Mouse (Mus musculus): ENCODE measurements around the gene Stx1b. TPM values are rescaled to one million over a fixed set of nuclear protein-coding genes. Genes with fewer than 3 reads are reported as not detected.

The Stx1b gene
- total and polyA plus RNA-seq, 3 experiments, result 0.08 to 0.31 TPM; not detected in 1

DNA sequence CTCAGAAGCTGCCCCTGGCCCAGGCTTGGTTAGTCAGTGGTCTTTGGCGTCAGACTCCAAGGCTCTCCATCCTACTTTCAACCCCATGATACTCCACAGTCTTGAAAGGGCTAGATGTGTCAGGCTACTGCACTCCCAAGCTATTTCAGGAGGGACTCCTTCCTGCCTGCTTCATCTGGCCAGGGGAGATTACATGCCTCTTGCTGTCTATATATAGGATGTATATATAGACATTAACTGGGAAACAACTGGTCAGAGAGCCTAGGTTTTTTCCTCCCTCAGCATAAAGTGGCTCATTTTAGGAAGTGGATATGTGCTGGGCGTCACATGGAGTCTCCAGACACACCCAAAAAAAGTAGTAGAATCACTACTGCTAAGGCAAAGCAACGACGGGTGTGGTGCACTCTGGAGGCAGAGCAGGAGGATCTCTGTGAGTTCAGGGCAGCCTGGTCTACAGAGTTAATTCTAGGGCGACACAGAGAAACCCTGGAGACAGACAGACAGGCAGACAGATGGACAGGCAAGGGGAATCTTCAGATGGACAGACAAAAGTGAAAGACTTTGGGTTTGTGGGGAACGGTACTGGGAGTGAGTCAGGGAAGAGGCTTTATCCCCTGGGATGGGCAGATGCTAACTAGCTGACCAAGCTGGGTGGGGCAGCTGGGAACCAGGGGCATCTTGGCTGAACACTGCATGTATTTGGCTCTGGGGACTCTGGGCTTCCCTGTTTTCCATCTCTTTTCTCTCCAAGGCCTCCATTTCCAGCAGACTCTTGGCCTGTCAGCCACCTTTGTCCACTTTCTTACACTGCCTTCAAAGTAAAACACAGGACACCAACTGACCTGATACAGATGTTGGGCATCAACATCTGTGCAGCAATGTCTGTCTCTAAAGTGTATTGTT lies 25.9 kb upstream of the Stx1b start:
- Histone ChIP-seq H3K4me1 (ENCODE audit: control insufficient read depth in 1 of 2, insufficient read depth in 2 of 2) (no peaks in the 10 kb centered on the region), H3K9me3 (replicated peaks; ENCODE audit: low read length) (no peaks in the 10 kb centered on the region), H3K4me2 (ENCODE audit: insufficient read depth, low read depth, poor library complexity, severe bottlenecking) (no peak overlapping the region), H3K27me3 (replicated peaks) (no peaks in the 10 kb centered on the region), H3K36me3 (replicated peaks in 1 of 2; ENCODE audit: control insufficient read depth in 1 of 2, insufficient read depth in 1 of 2, low read length in 1 of 2) (peaks cover 20 to 49% of the 10 kb centered on the region in 2 experiments), H3K27ac (ENCODE audit: insufficient read depth, low read depth) (no peak overlapping the region), H3K4me3 (replicated peaks in 1 of 3; ENCODE audit: low read depth in 2 of 3, low read length in 2 of 3, poor library complexity in 1 of 3) (no peak overlapping the region), H3K79me2 (replicated peaks; ENCODE audit: control insufficient read depth, extremely low read depth, insufficient read depth, poor library complexity, severe bottlenecking) (no peaks in the 10 kb centered on the region), H3K9ac (ENCODE audit: insufficient read depth, low read depth) (no peak overlapping the region)
- in situ Hi-C loops (cut with MboI; ENCODE audit: low pct_ligation_motif_present, low pct_unique_long_range_greater_than_20kb, low sequenced_read_pairs) (no loop called here), dilution Hi-C loops (cut with MboI; ENCODE audit: extremely low pct_ligation_motif_present, extremely low pct_unique_long_range_greater_than_20kb, low sequenced_read_pairs) (no loop called here)
- TF ChIP-seq MYC (IDR thresholded peaks at IDR 0.05; ENCODE audit: low read depth, low read length), result no peak
- DNase-seq (ENCODE audit: extremely low read depth), result no peak

- Histone ChIP-seq H3K4me1 (ENCODE audit: control insufficient read depth in 1 of 2, insufficient read depth in 2 of 2) (peaks cover 2 to 13% of the 10 kb centered on the region in 2 experiments; a peak in 3 of 4 replicates), H3K9me3 (replicated peaks; ENCODE audit: low read length) (no peaks in the 10 kb centered on the region), H3K4me2 (ENCODE audit: insufficient read depth, low read depth, poor library complexity, severe bottlenecking) (peak overlapping the region; percentile 41), H3K9ac (ENCODE audit: insufficient read depth, low read depth) (peak overlapping the region; percentile 74), H3K4me3 (replicated peaks in 1 of 3; ENCODE audit: low read depth in 2 of 3, low read length in 2 of 3, poor library complexity in 1 of 3) (peak overlapping the region; percentile 65 to 87 (median 77)), H3K27me3 (replicated peaks) (no peaks in the 10 kb centered on the region), H3K79me2 (replicated peaks; ENCODE audit: control insufficient read depth, extremely low read depth, insufficient read depth, poor library complexity, severe bottlenecking) (no peaks in the 10 kb centered on the region), H3K27ac (ENCODE audit: insufficient read depth, low read depth) (peak overlapping the region; percentile 40), H3K36me3 (replicated peaks in 1 of 2; ENCODE audit: control insufficient read depth in 1 of 2, insufficient read depth in 1 of 2, low read length in 1 of 2) (peaks cover 23 to 37% of the 10 kb centered on the region in 2 experiments)
- dilution Hi-C loops (cut with MboI; ENCODE audit: extremely low pct_ligation_motif_present, extremely low pct_unique_long_range_greater_than_20kb, low sequenced_read_pairs), result no loop called here
- peak; percentile 86 for DNase-seq (ENCODE audit: extremely low read depth)
- in situ Hi-C loops (cut with MboI; ENCODE audit: low pct_ligation_motif_present, low pct_unique_long_range_greater_than_20kb, low sequenced_read_pairs), result no loop called here
- no peak for TF ChIP-seq JUN (IDR thresholded peaks at IDR 0.05; ENCODE audit: insufficient read depth, low read depth, low read length)
- TF ChIP-seq TCF12 (IDR thresholded peaks at IDR 0.05; ENCODE audit: low read depth, low read length), result 0 out of 2 replicates have a peak, but pooled peaks have one; percentile 27
- TF ChIP-seq GABPA (IDR thresholded peaks at IDR 0.05; ENCODE audit: insufficient replicate concordance, low read depth, low read length), result peak; percentile 13; the same call in 1 of the 2 replicates
- TF ChIP-seq POLR2A (IDR thresholded peaks at IDR 0.05; ENCODE audit: low read depth, low read length), result peak; percentile 61
- TF ChIP-seq ETS1 (conservative IDR thresholded peaks at IDR 0.05; ENCODE audit: low read depth, low read length), result no peak
- TF ChIP-seq CTCF (conservative IDR thresholded peaks at IDR 0.05 in 1 of 2, IDR thresholded peaks at IDR 0.05 in 1 of 2; ENCODE audit: low read depth in 2 of 2, low read length in 2 of 2), result no peak
- TF ChIP-seq CHD2 (IDR thresholded peaks at IDR 0.05; ENCODE audit: low read length), result peak; percentile 37; the same call in 1 of the 2 replicates
- peak; percentile 59; the same call in 1 of the 2 replicates for TF ChIP-seq MAX (IDR thresholded peaks at IDR 0.05; ENCODE audit: low read length)
- no peak for TF ChIP-seq EP300 (IDR thresholded peaks at IDR 0.05; ENCODE audit: low read length)
- TF ChIP-seq ZKSCAN1 (IDR thresholded peaks at IDR 0.05; ENCODE audit: borderline replicate concordance, low read depth, low read length), result no peak
- peak; percentile 66; the same call in 1 of the 2 replicates for TF ChIP-seq MYC (IDR thresholded peaks at IDR 0.05; ENCODE audit: low read depth, low read length)
- no peak for TF ChIP-seq ZNF384 (IDR thresholded peaks at IDR 0.05; ENCODE audit: low read depth, low read length)
- no peak for TF ChIP-seq MAFK (IDR thresholded peaks at IDR 0.05; ENCODE audit: insufficient replicate concordance, low read length)
- no peak for TF ChIP-seq POLR2AphosphoS2 (IDR thresholded peaks at IDR 0.05; ENCODE audit: low read depth, low read length)
- TF ChIP-seq RCOR1 (conservative IDR thresholded peaks at IDR 0.05; ENCODE audit: low read depth, low read length), result no peak
- peak; percentile 46; the same call in 1 of the 2 replicates for TF ChIP-seq ELF1 (IDR thresholded peaks at IDR 0.05; ENCODE audit: low read depth, low read length)
- peak; percentile 64; the same call in 1 of the 2 replicates for TF ChIP-seq NELFE (IDR thresholded peaks at IDR 0.05; ENCODE audit: low read depth, low read length)
- TF ChIP-seq IRF4 (IDR thresholded peaks at IDR 0.05; ENCODE audit: low read depth, low read length), result peak; percentile 55
- TF ChIP-seq BHLHE40 (IDR thresholded peaks at IDR 0.05; ENCODE audit: low read depth, low read length), result peak; percentile 39; the same call in 1 of the 2 replicates
- no peak for TF ChIP-seq UBTF (IDR thresholded peaks at IDR 0.05; ENCODE audit: low read depth, low read length)
- TF ChIP-seq MXI1 (IDR thresholded peaks at IDR 0.05; ENCODE audit: low read depth, low read length), result peak; percentile 87
- no peak for TF ChIP-seq JUND (conservative IDR thresholded peaks at IDR 0.05; ENCODE audit: low read depth, low read length)
- no peak; the same call in 1 of the 2 replicates for TF ChIP-seq MEF2A (IDR thresholded peaks at IDR 0.05; ENCODE audit: borderline replicate concordance, low read depth, low read length)
- no peak; the same call in 1 of the 2 replicates for TF ChIP-seq MAZ (IDR thresholded peaks at IDR 0.05; ENCODE audit: low read depth, low read length)
- no peak for TF ChIP-seq RAD21 (IDR thresholded peaks at IDR 0.05; ENCODE audit: low read depth, low read length)
- no peak for TF ChIP-seq USF2 (conservative IDR thresholded peaks at IDR 0.05; ENCODE audit: low read depth, low read length)
- peak; percentile 68; the same call in 1 of the 2 replicates for TF ChIP-seq ZMIZ1 (IDR thresholded peaks at IDR 0.05; ENCODE audit: low read depth, low read length)
- TF ChIP-seq KAT2A (IDR thresholded peaks at IDR 0.05; ENCODE audit: insufficient replicate concordance, low read length), result peak; percentile 80; the same call in 1 of the 2 replicates
Observed at GRCm38 (mm10) chr7:127842001-127842718, 17.8 kb upstream of the Stx1b start.

Measured in CH12.LX (cell line).